Mouse (Mus musculus) mouse embryonic stem cell (cell line): ENCODE data around the gene Dnal4.

Source experiments
- in situ Hi-C, 2 experiments: fragments of 300-500 bp; cut with MboI; formaldehyde crosslinking; loops; 1 replicate in 1 of 2; 3 replicates in 1 of 2; pipeline ENCODE4 v1.14.3; 2019 to 2020; ENCODE audit warnings: low sequenced_read_pairs in 2 of 2, low pct_unique_long_range_greater_than_20kb in 1 of 2, mixed read lengths in 1 of 2; ENCODE audit not compliant: unreplicated experiment in 1 of 2

The Dnal4 gene

DNA sequence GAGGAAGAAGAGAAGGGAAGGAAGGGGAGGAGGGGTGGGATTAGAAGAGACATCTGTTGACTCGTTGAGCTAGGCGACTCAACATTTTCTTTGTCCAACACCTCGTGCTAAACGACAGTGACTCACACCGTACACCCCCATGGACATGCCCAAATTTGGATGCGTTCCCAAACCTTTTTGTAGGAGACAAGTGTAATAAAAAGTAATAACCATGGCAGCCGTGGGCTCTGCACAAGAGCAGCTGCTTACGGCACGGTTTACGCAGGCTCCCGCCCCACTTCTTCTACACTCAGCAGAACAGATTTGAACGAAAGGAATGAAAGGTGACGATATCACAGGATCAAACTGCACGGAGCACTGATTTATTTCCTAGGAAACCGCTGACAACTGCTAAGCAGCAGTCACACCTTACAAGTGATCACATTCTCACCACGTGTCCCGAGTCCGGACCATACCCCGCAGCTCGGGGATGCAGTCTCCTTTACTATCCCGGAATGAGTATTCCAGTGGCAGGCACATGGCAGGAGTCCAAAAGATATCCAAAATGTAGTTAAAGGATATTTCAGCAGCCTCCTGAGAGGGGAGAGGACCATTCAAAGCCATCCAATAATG is 6.9 kb downstream of the Dnal4 start:
- in situ Hi-C loops: loop anchor here in 1 of 2 experiments (25.0 kb wide), 1 partner anchor 292 kb away; no protein-coding TSS in a partner anchor

DNA sequence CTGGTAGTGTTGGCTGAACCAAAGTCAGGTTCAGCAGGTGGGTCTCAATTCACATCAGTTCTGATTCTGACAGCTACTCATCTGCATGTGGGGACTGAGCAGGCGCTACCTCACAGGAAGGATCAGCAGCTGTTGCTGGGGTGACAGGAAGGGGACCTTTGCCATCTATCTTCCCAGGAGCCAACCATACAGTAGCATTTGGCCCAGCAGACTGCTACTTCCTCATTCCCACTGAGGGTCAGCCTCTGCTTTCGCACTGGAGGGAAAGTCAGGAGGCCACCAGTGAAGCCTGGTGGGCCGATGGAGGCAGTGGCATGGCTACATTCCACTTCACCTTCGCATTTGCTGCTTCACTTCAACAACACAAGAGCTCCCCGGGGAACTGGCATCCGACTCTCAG is 9.3 kb downstream of the Dnal4 start:
- in situ Hi-C loops: loop anchor here in 1 of 2 experiments (25.0 kb wide), 1 partner anchor 294 kb away; no protein-coding TSS in a partner anchor

DNA sequence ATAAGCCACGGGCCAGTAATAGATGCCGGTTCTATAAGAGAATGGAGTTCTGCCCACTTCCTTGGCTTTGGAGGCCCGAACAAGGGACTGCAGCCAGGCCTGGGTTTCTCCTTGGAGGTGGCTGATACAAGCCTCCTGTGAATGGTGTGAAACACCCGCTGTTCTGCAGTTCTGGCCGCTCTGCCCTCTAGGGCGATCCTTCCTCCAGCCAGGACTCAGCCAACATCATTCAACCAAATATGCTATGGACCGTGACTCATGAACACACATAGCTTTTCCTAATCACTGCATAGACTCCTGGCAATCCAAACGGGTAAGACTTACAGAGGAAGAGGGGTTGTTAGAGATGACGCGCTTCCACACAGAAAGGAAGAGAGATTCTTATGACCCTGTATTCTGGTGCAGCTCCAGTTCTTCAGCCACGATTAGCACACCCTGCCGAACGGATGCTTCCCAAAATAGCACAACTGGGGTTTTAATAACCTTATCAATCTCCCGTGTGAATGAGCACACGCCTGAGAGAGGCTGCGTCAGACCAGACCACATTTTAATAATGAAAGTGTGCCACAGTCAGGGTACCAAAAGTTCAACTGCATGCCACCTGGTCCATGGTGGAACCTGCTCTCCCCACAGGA is 10.2 kb downstream of the Dnal4 start:
- in situ Hi-C loops: loop anchor here in 1 of 2 experiments (25.0 kb wide), 1 partner anchor 295 kb away; no protein-coding TSS in a partner anchor

DNA sequence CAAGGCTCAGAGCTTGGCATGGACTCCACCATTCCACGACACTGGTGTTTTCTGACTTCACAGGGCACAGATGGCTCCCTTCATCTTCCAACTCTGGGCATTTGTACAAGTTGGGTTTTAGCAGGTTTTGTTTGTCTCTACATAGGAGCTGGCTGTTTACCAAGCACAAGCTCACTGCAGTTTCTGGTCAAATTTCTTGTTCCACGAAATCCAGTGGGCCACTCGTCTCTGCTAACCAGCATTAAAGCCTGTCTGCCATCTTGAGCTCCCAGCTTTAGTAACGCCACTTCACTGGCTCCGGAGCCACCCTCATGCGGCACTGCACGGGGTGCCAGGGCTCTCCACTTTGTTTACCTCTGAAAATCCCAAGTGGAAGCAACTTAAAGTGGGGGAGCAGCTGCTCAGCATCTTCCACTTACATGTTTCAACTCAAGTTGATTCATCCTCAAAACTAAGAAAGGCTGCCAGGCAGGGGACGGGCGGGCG is 11.0 kb downstream of the Dnal4 start:
- in situ Hi-C loops: loop anchor here in 1 of 2 experiments (25.0 kb wide), 1 partner anchor 296 kb away; no protein-coding TSS in a partner anchor

DNA sequence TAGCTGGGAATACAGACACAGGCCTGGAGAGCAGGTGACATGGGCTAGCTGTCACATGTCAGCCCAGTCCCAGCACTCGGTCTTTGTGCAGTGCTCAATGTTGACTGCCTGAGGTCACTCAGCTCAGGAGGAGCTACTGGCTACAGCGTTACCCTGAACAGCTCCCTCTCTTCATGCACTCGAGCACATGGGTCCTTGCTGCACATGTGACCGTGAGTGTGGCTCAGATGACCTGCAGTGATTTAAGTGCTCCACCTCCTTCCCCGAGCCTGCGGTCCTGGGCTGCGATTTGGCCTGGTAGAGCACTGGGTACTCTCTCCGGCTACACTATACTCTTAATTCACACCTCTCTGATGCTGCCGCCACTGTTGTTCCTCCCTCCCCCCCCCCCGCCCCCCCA is 11.5 kb downstream of the Dnal4 start:
- in situ Hi-C loops: loop anchor here in 1 of 2 experiments (25.0 kb wide), 1 partner anchor 296 kb away; no protein-coding TSS in a partner anchor

DNA sequence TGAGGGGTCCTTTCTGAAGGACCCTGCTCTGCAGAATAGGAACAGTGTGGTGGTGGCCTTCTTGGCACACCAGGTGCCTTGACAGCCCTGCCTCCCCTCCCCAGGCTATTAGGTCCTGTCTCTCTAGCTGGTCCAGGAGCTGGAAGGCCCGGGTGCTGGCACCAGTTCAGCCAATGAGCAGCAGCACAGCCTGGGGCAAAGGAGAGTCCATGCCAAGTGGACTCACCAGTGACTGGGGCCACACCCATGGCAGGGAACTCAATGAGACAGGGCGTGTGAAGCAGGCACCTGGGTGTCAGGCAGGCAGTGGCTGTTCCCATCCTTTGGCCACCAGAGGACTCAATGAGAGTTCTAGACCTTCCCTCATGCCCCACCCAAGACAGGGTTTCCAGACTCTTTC is 12.3 kb downstream of the Dnal4 start:
- in situ Hi-C loops: loop anchor here in 1 of 2 experiments (25.0 kb wide), 1 partner anchor 297 kb away; no protein-coding TSS in a partner anchor

DNA sequence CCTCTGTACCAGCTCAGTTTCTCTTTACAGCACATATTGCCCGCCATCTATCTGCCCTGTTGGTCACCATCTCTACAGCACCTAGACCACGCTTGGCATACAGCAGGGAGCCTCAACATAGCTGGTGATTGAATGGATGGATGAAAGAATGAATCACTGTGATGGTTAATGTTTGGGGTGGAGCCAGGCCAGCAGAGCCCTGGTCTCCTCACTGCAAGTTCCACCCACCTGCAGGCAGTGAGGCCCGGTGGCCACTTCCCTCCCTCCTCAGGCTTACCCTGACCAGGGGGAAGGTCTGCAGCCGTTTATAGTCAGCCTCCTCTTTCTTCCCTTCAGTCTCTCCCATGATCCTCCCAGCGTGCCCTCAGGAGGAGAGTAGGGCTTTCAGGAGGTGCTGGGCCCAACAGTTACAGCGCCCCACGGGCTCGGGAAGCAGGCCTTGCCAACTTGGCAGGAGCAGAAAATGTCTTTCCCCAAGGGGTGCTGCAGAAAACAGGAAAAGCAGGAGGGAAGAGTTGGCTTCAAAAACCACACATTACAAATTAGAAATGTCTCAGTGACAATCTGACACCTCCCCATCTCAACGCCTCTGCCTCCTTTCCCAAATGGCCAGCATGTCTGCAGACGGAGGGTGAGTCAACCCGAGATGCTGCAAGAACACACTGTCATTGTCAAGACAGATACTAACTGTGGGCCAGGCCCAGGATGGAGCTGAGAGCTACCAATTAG is 12.9 kb downstream of the Dnal4 start:
- in situ Hi-C loops: loop anchor here in 1 of 2 experiments (25.0 kb wide), 1 partner anchor 298 kb away; no protein-coding TSS in a partner anchor

DNA sequence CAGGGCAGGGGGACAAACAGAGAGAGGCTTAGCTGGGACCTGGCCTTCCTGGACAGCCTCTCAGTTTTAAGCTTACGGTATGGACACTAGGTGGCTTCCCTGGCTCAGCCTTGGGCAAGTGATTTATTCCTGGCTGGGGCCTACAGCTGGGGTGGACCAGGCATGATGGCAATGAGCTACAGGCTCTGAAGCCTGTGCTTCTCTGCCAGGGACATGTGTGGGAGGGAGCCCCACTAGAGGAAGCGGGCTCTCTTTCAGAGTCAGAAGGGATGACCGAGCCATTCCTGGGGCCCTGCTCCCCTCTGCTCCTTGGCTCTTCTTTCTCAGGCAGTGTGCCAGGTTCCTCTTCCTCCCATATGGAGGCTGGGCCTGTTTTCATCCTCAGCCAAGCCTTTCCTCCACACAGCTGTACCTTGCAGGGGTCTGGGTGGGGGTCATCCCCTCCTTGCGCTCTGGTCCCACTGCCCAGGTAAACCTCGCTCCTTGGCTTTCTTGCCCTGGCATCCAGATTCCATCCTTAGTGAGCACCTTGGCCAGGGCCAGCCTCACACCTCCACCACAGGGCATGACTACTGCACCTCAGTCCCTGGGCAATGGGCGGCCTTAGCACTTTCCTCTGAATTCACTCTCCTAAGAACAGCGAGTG is 13.9 kb downstream of the Dnal4 start:
- in situ Hi-C loops: loop anchor here in 1 of 2 experiments (25.0 kb wide), 1 partner anchor 299 kb away; no protein-coding TSS in a partner anchor

DNA sequence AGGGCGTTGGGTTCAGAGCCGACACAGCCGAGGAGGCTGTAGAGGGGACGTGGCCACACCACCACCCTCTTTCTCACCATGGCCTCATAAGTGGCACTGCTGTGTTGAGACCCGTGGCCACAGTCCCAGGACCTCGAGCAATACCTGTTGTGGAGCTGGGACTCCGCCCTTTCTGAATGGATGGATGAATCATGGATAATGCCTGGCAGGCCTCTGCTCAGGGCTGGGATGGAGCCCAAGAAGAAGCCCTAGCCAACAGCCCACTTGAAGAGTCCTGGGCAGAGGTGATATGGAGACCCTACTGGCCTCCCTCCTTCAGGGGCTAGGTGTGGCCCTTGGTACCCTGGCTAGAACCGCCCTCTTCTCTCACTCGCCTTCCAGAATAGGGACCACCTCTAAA is 14.6 kb downstream of the Dnal4 start:
- in situ Hi-C loops: loop anchor here in 1 of 2 experiments (25.0 kb wide), 1 partner anchor 299 kb away; no protein-coding TSS in a partner anchor

DNA sequence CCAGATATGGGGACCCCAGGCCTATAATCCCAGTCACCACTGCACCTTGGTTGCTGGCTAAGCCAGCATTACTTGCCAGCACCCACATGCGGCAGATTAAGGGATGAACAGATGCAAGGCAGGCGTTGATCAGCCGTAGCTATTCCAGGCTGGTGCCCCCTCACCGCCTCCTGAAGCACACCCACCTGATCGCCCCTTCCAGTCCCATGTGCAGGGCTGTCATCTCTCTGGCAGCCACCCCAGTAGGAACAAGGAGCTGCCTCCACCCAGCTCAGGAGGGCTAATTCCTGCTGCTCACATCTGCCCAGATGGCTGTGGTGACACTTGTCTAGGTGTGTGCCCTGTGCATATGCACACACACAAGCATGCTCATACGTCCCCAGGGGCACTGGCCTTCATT is 16.7 kb downstream of the Dnal4 start:
- in situ Hi-C loops: loop anchor here in 1 of 2 experiments (25.0 kb wide), 1 partner anchor 301 kb away; no protein-coding TSS in a partner anchor

DNA sequence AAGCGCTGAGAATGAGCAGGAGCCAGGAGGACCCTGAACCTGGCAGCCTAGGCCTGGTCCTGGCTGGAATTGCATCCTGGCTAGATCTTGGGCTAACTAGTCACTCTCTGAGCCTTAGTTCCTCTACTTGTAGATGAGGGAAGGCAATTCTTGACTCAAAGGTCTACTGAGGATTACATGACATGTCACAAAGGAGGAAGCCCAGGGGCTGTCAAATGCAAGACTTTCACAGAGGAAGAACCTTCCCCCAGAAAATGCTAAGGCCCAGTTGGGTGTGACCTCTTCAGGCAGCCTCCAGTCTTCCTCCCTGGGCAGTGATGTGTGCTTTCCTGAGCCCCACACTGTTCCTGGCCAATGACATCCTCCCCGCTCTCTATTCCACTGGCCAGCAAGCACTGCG is 20.5 kb downstream of the Dnal4 start:
- in situ Hi-C loops: loop anchor here in 1 of 2 experiments (25.0 kb wide), 1 partner anchor 305 kb away; no protein-coding TSS in a partner anchor

DNA sequence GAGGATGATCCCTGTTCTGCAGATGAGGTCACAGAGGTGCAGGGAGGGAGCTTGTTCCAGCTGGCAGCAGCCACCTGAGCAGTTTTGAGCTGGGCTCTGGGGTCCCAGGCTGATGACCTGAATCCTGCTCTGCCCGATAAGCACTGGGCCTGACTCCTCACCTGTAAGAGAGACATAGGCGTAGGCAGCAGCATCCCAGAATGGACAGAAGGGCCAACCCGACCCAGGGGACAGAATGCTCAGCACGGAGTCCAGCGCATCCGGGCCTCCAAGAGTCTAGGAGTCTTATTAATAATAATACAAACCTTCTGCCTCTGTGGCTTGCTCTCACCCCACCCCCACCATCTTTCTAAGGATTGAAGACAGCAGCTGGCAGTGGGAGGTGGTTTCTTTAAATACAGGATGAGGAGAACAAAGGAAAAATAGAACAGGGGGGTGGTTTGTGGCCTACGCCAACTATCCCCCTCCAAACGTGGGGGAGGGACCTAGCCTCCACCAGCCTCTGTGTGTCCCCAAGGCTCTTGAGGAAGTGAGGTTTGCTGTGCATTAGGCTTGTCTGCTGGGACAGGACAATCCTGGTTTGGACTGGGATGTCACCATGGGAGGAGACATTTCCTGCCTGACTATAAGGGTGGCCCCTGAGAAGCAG is 21.5 kb downstream of the Dnal4 start:
- in situ Hi-C loops: loop anchor here in 1 of 2 experiments (25.0 kb wide), 1 partner anchor 306 kb away; no protein-coding TSS in a partner anchor

DNA sequence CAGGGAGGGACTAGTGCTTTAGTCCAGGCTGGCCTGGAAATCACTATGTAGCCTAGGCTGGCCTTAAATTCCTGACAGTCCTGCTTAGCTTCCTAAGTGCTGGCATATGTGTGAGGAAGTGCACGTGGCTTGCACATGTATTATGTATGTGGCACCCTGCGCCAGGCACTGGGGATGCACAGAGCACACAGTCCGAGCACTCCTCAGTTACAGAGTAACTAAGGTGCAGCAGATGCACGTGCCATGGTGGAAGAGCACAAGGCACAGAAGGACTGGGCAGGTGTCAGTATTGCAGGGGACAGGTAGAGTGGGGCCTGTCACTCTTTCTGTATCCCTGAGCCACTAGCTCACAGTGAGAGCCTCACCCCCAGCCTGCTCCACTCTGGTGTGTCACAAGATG is 22.5 kb downstream of the Dnal4 start:
- in situ Hi-C loops: loop anchor here in 1 of 2 experiments (25.0 kb wide), 1 partner anchor 307 kb away; no protein-coding TSS in a partner anchor

DNA sequence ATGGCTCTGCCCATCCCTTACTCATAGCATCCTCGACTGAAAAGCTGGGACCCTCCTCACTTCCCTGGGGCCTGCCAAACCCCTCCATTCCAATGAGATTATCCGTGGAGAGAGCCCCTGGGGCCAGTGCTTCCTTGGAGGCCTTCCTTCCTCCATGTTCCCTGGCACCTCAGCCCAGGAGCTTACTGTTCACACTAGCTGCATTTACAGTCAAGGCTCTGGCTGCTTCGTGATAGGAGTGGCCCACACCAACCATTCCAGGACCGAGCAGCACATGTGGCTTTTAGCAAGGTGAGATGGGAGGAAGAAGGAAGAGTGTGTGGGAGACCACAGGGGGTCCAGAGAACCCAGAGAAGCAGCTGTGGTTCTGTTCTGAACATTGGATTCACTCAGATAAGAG is 23.8 kb downstream of the Dnal4 start:
- in situ Hi-C loops: loop anchor here in 1 of 2 experiments (25.0 kb wide), 1 partner anchor 308 kb away; no protein-coding TSS in a partner anchor

DNA sequence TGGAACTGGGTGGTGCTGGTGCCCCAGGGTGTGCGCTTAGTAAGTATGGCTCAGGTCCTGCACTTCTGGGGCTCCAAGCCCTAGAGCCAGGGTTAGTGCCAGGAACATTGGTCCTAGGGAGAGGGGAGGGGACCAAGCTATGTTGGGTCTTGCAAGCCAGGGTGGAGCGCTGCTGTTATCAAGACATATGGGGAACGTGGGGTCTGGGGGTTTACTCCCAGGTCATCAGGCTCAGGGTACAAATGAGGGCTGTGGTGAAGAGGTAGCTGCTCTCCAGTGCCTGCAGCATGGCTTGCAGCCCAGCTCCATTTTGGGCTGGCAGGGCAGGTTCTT is 24.3 kb downstream of the Dnal4 start:
- in situ Hi-C loops: loop anchor here in 1 of 2 experiments (25.0 kb wide), 1 partner anchor 309 kb away; no protein-coding TSS in a partner anchor

DNA sequence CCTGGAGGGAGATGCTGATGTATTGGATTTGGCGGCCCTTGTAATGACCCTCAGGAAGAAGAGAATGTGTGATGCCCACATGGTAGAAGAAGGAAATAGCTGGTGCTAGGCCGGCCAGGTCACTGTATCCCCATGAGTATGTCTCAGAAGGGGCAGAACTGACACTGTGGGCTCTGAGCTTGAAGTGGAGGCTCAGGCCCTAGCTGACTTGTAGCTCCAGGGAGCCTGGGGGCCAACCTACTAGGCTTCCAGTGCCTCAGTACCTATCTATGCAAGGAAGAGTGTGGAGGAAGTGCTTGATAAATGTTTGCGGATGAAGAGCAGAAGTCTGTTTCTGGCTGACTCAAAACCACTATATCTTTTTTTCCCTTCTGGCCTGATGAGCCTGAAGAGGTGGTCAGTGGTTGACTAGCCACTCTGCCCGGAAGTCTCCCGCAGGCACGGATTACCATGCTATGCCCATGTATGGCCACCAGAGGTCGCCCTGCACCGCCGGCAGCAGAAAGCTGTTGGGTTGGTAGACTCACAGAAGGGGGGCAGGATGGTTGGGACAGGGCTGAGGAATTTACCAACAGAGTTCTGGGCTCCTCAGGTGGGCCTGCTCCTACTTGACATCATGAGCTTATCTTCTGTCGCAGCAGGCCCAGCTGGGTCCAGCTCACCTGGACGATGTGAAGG is 24.8 kb downstream of the Dnal4 start:
- in situ Hi-C loops: loop anchor here in 1 of 2 experiments (25.0 kb wide), 1 partner anchor 309 kb away; no protein-coding TSS in a partner anchor

DNA sequence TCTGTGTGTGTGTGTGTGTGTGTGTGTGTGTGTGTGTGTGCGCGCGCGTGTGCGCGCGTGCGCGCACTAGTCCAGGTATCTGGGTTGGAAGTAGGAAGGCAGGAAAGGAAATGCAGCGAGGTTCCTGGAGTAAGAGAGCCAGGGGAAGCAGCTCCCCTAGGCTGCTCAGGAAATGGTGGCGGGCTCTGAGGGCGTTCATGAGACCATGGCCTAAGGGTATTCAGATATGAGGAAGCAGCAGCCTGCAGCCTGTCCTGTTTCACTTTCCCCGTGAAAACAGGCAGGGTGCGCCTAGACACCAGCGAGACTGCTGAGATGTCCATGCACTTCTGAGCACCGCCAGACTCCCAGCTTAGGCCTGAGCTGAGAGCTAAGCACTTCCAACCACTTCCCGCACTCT is 25.9 kb downstream of the Dnal4 start:
- in situ Hi-C loops: loop anchor here in 1 of 2 experiments (25.0 kb wide), 1 partner anchor 311 kb away; no protein-coding TSS in a partner anchor
